Mouse (Mus musculus) brain, embryonic 18.5 days (tissue): ENCODE measurements around the gene Grik1.
A peak's percentile ranks its signal among the peaks of the same experiment; 100 is the strongest.

ENCODE experiments used
- DNase-seq: peaks from one replicate; pipeline ENCODE4 v3.0.0-alpha.2; 2012; ENCODE audit warnings: low read depth, low spot score

The Grik1 gene

DNA sequence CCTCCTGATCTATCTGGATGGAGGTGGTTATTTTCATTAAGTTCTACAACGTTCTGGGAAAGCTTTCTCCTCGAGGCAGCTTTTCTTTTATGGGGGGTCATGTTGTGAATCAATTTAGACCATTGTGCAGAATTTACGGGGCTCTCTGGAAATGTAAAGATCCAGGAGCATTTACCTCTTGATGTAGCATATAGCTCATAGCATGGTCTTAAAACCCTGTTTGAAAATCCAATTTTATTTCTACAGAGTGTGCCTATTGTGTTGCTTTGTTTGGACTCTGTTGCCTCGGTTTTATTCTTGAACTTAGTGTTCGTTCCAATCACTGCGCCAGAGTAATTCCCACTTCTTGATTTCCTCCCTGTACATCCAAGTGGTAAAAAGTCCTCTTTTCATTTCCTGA lies 328.6 kb downstream of the Grik1 start:
- no peak for DNase-seq

DNA sequence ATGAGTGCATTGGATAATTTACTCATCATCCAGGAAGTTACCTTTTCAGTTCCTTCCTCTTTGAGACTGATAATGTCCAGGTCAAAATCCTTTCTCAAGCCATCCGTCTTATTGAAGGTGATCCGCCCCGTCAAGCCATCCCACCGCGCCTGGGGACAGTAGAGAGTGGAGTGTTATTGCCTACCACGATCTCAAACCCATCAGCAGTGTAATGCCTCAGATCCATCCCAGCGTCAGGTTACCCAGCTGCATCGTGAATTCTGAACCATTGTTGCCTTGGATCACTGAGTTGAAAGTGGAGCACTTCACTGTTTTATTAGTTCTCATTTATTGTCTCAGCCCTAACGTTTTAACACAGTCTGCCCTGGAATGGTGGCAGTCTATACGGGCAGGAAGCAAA lies 332.6 kb downstream of the Grik1 start:
- no peak for DNase-seq

DNA sequence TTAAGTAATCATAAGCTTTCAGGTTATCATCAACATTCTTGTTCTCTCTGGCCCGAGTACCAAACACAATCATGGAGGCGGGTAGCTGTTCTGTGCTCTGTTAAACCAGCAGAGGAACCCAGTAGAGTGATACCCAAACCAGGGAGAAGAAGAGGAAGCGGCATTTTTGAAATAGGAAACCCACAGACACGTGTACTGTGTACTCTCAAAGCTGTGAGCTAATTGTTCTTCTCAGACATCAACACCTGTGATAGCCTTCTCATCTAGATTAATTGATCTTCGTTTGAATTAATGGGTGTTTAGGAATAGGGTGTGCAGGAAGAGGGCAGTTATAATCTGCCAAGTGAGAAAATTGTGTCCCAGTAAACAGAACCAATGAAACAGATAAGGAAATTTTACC lies 333.9 kb downstream of the Grik1 start:
- DNase-seq: no peak

DNA sequence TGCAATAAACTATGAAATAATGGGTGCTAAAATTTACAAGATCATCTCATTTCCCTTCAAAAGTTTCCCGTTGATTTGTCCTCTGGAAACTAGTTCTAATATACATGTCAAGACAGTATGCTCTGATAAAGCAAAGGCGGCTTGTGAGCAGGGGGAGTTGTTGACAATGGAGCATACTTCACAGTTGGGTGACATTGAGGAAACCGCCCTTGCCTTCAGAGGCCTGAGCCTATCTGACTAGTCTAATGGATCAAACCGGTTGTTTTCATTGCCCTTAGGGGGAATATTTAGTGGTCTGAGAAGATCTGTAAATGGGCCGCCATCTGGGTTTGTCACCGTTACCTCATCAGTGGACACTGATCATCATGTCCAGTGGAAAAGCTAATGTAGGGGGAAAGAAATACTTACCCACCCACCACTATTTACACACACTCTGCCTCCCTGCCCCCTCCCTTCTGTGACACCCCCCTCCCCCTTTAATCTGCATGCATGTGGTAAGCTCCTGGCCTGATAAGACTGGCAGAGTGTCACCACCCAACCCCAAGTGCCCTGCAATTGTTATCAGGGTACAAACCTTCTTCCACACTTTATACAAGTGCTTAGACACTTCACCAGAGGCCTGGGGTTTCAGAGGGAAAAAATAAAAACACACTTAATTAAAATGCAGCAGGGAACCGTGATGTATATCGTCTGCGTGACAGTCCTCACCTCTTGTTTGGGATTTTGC lies 335.2 kb downstream of the Grik1 start:
- DNase-seq: no peak

DNA sequence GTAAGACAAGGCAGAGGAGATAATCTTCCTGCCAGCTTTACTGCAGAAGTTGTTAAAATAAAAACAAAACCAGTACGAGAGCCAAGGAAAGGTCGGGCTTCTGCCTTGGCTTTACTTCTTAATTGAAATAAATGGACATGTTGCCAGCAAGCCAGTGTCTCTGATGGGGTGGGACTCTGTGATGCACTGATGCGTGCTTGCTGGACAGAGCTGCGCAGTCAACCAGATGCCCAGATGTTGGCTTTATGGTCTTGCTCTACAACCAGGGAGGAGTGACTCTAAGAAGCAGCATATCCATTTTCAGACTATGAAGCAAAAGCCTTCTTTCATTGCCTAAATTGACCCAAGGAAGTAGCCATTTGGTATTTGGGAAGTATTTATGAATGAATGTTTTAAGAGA lies 336.9 kb downstream of the Grik1 start:
- DNase-seq: no peak

- no peak for DNase-seq
Measured at GRCm38 (mm10) chr16:87949881-87950280, 340.2 kb downstream of the Grik1 start.

GRCm38 (mm10) chr16:87948122-87948521 lies 341.9 kb downstream of the Grik1 start:
- DNase-seq: no peak

- no peak for DNase-seq
Measured at GRCm38 (mm10) chr16:87944318-87944717, 345.7 kb downstream of the Grik1 start.

GRCm38 (mm10) chr16:87942103-87942865 lies 347.8 kb downstream of the Grik1 start:
- no peak for DNase-seq

DNA sequence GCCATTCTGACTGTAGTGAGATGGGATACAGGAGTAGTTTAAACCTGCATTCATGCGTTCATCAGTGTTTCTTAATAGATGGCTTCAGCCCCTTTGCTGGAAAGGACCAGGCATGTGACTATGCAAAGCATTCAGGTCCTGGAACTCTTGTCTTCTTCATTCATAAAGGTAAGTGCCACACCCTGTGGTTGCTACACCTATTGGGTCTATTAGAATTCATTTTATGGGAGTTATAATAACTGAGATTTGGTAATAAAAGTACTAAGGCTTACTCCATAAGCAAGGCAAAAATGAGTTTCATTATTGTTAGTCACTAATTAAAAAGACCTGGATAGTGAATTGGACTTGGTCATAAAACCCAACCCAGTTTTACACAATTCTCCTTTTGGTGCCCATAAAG lies 355.4 kb downstream of the Grik1 start:
- no peak for DNase-seq

DNA sequence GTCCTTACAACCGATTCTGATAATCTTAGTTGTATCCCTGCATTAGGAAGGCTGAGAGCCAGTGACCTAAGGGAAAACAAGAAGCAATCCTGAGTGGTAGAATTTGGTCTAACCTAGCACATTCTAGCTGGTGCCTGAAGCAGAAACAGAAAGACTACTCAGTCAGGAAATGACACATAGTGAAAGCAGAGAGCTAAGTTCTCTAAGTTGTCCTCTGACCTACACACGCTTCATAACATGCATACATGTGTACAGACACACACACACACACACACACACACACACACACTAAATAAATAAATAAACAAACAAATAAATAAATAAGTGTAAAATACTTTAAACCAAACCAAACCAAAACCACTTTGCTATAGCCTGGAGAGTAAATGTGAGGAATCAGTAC lies 358.7 kb downstream of the Grik1 start:
- DNase-seq: no peak

GRCm38 (mm10) chr16:87930519-87930918 lies 359.5 kb downstream of the Grik1 start:
- no peak for DNase-seq

- no peak for DNase-seq
Measured at GRCm38 (mm10) chr16:87928671-87929070, 361.4 kb downstream of the Grik1 start.

DNA sequence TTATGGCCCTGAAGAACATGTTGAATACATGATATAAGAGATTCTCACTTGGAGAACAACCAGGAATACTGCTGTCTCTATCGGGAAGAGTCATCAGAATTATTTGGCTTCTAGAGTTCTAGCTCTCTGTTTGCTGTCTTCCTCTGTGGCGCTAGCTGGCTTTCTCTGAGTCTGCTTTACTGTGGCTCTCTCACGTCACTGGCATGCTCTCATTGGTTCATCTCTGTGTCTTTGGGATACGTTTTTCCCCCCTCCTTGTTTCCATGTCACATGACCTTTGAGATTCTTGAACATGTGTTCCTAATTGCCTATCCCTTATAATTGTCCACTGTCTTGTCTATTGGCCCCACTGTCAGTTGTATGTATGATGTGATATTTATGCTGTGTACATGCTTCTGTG lies 372.2 kb downstream of the Grik1 start:
- no peak for DNase-seq

DNA sequence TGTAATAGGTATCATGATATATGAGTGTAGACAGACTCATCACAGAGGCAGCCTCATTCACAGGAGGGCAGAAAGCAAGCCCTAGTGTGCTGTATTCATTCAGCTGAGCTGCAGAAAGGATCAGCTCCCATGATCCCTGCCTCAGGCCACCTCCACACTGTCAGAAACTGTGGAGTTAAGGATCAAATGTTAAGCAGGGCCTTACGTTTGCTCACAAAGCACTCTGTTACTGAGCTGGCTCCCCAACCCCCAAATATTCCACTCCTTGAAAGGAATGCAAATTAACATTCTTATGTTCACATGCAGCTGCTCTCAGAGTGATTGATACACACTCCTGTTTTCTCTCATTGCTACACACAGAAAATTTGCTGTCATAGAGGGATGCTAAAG lies 372.9 kb downstream of the Grik1 start:
- peak; percentile 18 for DNase-seq

DNA sequence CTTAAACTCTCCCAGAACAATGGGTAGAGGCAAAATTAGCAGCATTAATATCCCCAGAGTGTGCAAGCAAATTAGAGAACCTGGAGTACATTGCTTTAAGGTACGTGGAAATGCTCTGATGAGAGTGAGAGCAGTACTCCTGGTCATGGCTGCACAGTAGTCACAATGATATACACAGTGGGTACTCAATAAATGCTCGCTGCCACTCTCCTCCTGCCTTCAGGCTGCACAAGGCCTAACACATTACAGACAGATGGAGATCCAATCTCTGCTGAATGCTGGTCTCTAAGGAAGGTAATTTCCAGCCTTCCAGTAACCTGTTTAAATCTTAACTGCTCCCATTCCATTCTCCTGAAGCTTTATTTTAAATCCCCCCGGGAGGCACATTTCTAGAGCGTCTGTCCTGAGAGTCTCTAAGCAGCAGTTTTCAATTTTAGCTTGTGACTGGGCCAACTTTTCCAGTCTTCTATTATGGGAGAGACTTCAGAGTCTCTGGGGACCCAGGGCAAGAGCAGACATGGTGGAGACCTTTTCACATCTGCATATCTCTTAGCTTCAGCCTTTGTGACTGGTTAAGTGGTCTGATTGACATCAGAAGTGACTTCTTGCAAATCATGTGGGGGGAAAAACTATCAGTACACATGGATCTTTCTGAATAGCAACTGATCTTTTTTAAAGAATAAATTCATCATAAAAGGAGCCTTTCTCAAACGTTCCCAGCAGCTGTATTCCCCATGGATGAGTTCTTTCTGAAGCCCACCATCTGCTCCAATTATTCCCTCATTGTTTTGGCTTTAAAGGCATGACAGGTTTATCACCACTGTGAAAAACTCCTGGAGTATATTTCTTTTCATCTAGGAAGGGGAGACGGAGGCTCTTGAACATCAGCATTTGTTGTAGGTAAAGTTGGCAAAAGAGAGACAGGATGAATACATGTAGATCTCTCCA lies 373.6 kb downstream of the Grik1 start:
- no peak for DNase-seq

- no peak for DNase-seq
Measured at GRCm38 (mm10) chr16:87915156-87915555, 374.9 kb downstream of the Grik1 start.

- DNase-seq: no peak
Measured at GRCm38 (mm10) chr16:87913781-87914180, 376.3 kb downstream of the Grik1 start.

GRCm38 (mm10) chr16:87911201-87911600 lies 378.9 kb downstream of the Grik1 start:
- no peak for DNase-seq

- no peak for DNase-seq
Measured at GRCm38 (mm10) chr16:87902049-87902448, 388.0 kb downstream of the Grik1 start.

- no peak for DNase-seq
Measured at GRCm38 (mm10) chr16:87901189-87901588, 388.9 kb downstream of the Grik1 start.

GRCm38 (mm10) chr16:87875927-87876326 lies 414.1 kb downstream of the Grik1 start:
- no peak for DNase-seq
